Mouse (Mus musculus) CH12.LX (cell line): ENCODE measurements at regions not wholly inside any gene's neighbourhood (a gene's known extent, or its start where the extent isn't known, plus 50 kb on each side); places are given as distances from the start of the nearest gene placed in this dataset.

ENCODE experiments used
- DNase-seq: peaks from one replicate; pipeline ENCODE4 v3.0.0-alpha.2; 2013; ENCODE audit errors: extremely low read depth
- H3K27ac ChIP-seq: 2 replicates; pipeline ENCODE4 v1.5.1; 2012; ENCODE audit warnings: low read depth, mild to moderate bottlenecking, control low read depth, moderate library complexity; ENCODE audit not compliant: insufficient read depth
- H3K27me3 ChIP-seq: replicated peaks from 2 replicates; pipeline ENCODE3; 2012; ENCODE audit warnings: inconsistent platforms
- H3K36me3 ChIP-seq, 2 experiments: replicated peaks in 1 of 2; 2 replicates each; pipeline versions ENCODE3 to v1.6.1; 2012; ENCODE audit warnings: inconsistent platforms in 1 of 2, low read length in 1 of 2, mild to moderate bottlenecking in 1 of 2, mixed read lengths in 1 of 2, moderate library complexity in 1 of 2; ENCODE audit not compliant: control insufficient read depth in 1 of 2, insufficient read depth in 1 of 2
- H3K4me1 ChIP-seq, 2 experiments: 2 replicates each; pipeline ENCODE4 v1.6.1; 2012; ENCODE audit warnings: inconsistent platforms in 1 of 2, moderate library complexity in 1 of 2; ENCODE audit not compliant: insufficient read depth in 2 of 2, control insufficient read depth in 1 of 2
- H3K4me2 ChIP-seq: 2 replicates; pipeline ENCODE4 v1.6.1; 2012; ENCODE audit warnings: low read depth, mild to moderate bottlenecking, control low read depth; ENCODE audit not compliant: poor library complexity, insufficient read depth, severe bottlenecking
- H3K4me3 ChIP-seq, 3 experiments: fragments of 150-350 bp in 1 of 3; sonication (generic) in 1 of 3; replicated peaks in 1 of 3; 2 replicates each; pipeline versions ENCODE3 to v1.5.1; 2011 to 2012; ENCODE audit warnings: low read depth in 2 of 3, low read length in 2 of 3, mild to moderate bottlenecking in 2 of 3, moderate library complexity in 2 of 3, control low read depth in 1 of 3, improper control_type of control experiment in 1 of 3, inconsistent platforms in 1 of 3, mixed read lengths in 1 of 3; ENCODE audit not compliant: poor library complexity in 1 of 3
- H3K79me2 ChIP-seq: replicated peaks from 2 replicates; pipeline ENCODE4 v1.6.1; 2012; ENCODE audit warnings: mild to moderate bottlenecking, moderate library complexity; ENCODE audit not compliant: control insufficient read depth, poor library complexity, insufficient read depth, severe bottlenecking; ENCODE audit errors: extremely low read depth
- H3K9ac ChIP-seq: 2 replicates; pipeline ENCODE4 v1.6.1; 2012; ENCODE audit warnings: low read depth, mild to moderate bottlenecking, control low read depth, moderate library complexity; ENCODE audit not compliant: insufficient read depth
- H3K9me3 ChIP-seq: replicated peaks from 2 replicates; pipeline ENCODE3; 2012; ENCODE audit warnings: low read length, inconsistent platforms, mixed read lengths
- CHD2 ChIP-seq: IDR thresholded peaks from 2 replicates; pipeline ENCODE4 v1.6.1; 2011; ENCODE audit warnings: low read length, improper control_type of control experiment
- GABPA ChIP-seq: IDR thresholded peaks from 2 replicates; pipeline ENCODE4 v1.6.1; 2012; ENCODE audit warnings: low read depth, low read length, improper control_type of control experiment, inconsistent platforms; ENCODE audit not compliant: insufficient replicate concordance
- HCFC1 ChIP-seq: IDR thresholded peaks from 2 replicates; pipeline ENCODE4 v1.6.1; 2012; ENCODE audit warnings: low read depth, mild to moderate bottlenecking, inconsistent platforms, low read length, improper control_type of control experiment
- JUN ChIP-seq: IDR thresholded peaks from 2 replicates; pipeline ENCODE4 v1.6.1; 2011; ENCODE audit warnings: low read depth, mild to moderate bottlenecking, low read length, improper control_type of control experiment, moderate library complexity; ENCODE audit not compliant: insufficient read depth
- JUND ChIP-seq: conservative IDR thresholded peaks from 2 replicates; pipeline ENCODE4 v1.6.1; 2011; ENCODE audit warnings: low read depth, low read length, improper control_type of control experiment
- MAFK ChIP-seq: IDR thresholded peaks from 2 replicates; pipeline ENCODE4 v1.6.1; 2011; ENCODE audit warnings: low read length, improper control_type of control experiment; ENCODE audit not compliant: insufficient replicate concordance
- MAX ChIP-seq: IDR thresholded peaks from 2 replicates; pipeline ENCODE4 v1.6.1; 2011; ENCODE audit warnings: low read length, improper control_type of control experiment
- MAZ ChIP-seq: IDR thresholded peaks from 2 replicates; pipeline ENCODE4 v1.6.1; 2012; ENCODE audit warnings: low read depth, mild to moderate bottlenecking, inconsistent platforms, low read length, improper control_type of control experiment, moderate library complexity
- MXI1 ChIP-seq: IDR thresholded peaks from 2 replicates; pipeline ENCODE4 v1.6.1; 2011; ENCODE audit warnings: mild to moderate bottlenecking, low read depth, low read length, improper control_type of control experiment
- MYC ChIP-seq: IDR thresholded peaks from 2 replicates; pipeline ENCODE4 v1.6.1; 2011; ENCODE audit warnings: low read depth, mild to moderate bottlenecking, improper control_type of control experiment, low read length
- PAX5 ChIP-seq: IDR thresholded peaks from 2 replicates; pipeline ENCODE4 v1.6.1; 2012; ENCODE audit warnings: low read length, inconsistent platforms, mixed read lengths
- POLR2A ChIP-seq: IDR thresholded peaks from 2 replicates; pipeline ENCODE4 v1.6.1; 2011; ENCODE audit warnings: low read depth, mild to moderate bottlenecking, improper control_type of control experiment, low read length
- RCOR1 ChIP-seq: conservative IDR thresholded peaks from 2 replicates; pipeline ENCODE4 v1.6.1; 2012; ENCODE audit warnings: low read depth, mild to moderate bottlenecking, inconsistent platforms, low read length, improper control_type of control experiment
- SIN3A ChIP-seq: IDR thresholded peaks from 2 replicates; pipeline ENCODE4 v1.6.1; 2012; ENCODE audit warnings: low read length, improper control_type of control experiment, inconsistent platforms
- TBP ChIP-seq: conservative IDR thresholded peaks from 2 replicates; pipeline ENCODE4 v1.6.1; 2011; ENCODE audit warnings: low read depth, low read length, improper control_type of control experiment
- UBTF ChIP-seq: IDR thresholded peaks from 2 replicates; pipeline ENCODE4 v1.6.1; 2012; ENCODE audit warnings: low read depth, mild to moderate bottlenecking, inconsistent platforms, low read length, improper control_type of control experiment, moderate library complexity
- USF2 ChIP-seq: conservative IDR thresholded peaks from 2 replicates; pipeline ENCODE4 v1.6.1; 2011; ENCODE audit warnings: low read depth, low read length, improper control_type of control experiment
- ZMIZ1 ChIP-seq: IDR thresholded peaks from 2 replicates; pipeline ENCODE4 v1.6.1; 2012; ENCODE audit warnings: low read depth, mild to moderate bottlenecking, inconsistent platforms, low read length, improper control_type of control experiment
- ZNF384 ChIP-seq: IDR thresholded peaks from 2 replicates; pipeline ENCODE4 v1.6.1; 2012; ENCODE audit warnings: low read depth, low read length, improper control_type of control experiment, inconsistent platforms
- dilution Hi-C: fragments of 300-500 bp; cut with MboI; formaldehyde crosslinking; loops from 2 replicates; pipeline ENCODE4 v1.14.3; 2020; ENCODE audit warnings: low sequenced_read_pairs; ENCODE audit not compliant: extremely low pct_unique_long_range_greater_than_20kb, extremely low pct_ligation_motif_present
- in situ Hi-C: fragments of 300-500 bp; cut with MboI; formaldehyde crosslinking; loops from 3 replicates; pipeline ENCODE4 v1.14.3; 2019; ENCODE audit warnings: low sequenced_read_pairs, low pct_ligation_motif_present, low pct_unique_long_range_greater_than_20kb, mixed read lengths

DNA sequence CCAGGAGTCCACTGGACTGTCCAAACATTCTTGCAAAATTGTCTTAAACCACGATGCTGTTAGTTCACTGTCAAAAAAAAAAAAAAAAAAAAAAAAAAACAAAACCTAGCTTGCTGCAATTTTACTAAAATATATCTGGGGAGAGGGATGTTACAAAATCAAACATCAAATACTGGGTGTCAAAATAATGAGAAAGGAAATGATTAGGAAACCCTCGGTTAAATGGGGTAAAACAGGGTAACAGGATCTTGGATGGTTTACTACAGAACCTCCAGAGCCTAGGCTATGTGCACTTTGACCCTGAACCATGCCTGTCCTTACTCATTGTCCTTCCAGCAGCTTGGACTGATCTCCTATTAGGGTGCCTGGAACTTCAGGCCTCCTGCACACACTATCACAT is 52.8 kb upstream of the Gm11084 start:
- H3K27ac ChIP-seq: no peak overlapping the region
- no peak overlapping the region for H3K4me2 ChIP-seq
- no peaks in the 10 kb centered on the region for H3K27me3 ChIP-seq
- DNase-seq: no peak
- in situ Hi-C loops: no loop called here
- dilution Hi-C loops: no loop called here
- H3K79me2 ChIP-seq: no peaks in the 10 kb centered on the region
- no peak overlapping the region for H3K9ac ChIP-seq
- no peaks in the 10 kb centered on the region for H3K9me3 ChIP-seq
- peaks cover 4 to 36% of the 10 kb centered on the region in 2 experiments for H3K4me1 ChIP-seq
- TF ChIP-seq TBP: no peak
- TF ChIP-seq RCOR1: no peak
- TF ChIP-seq USF2: no peak
- no peak for TF ChIP-seq UBTF
- TF ChIP-seq ZMIZ1: no peak
- TF ChIP-seq ZNF384: peak; percentile 28; the same call in 1 of the 2 replicates
- TF ChIP-seq HCFC1: no peak
- TF ChIP-seq MYC: no peak
- H3K36me3 ChIP-seq: no peaks in the 10 kb centered on the region
- no peak overlapping the region for H3K4me3 ChIP-seq

DNA sequence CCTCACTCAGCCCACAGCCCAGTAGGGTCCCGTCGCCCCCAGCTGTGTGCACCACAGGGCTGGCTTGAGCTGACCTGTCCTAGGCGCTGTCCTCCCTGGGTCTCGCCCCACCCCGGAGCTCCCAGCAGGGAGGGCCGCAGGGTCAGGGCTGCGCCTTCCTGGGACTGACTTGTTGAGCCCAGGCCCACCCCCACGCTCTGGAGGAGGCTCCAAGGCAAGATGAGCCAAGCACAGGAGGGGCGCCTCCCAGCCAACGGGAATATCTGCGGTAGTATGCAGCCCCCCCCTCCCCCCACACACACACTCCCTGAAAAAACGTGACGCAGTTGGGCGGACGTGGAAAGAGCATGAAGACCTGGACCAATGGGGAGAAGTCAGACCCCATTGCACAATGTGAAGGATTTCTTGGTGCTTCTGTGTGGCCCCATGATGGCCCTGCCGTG is 51.8 kb upstream of the Gm11084 start:
- Histone ChIP-seq H3K36me3 (no peaks in the 10 kb centered on the region), H3K27ac (no peak overlapping the region), H3K4me3 (no peak overlapping the region), H3K4me1 (peaks cover 5 to 44% of the 10 kb centered on the region in 2 experiments), H3K4me2 (no peak overlapping the region), H3K9me3 (no peaks in the 10 kb centered on the region), H3K79me2 (no peaks in the 10 kb centered on the region), H3K9ac (no peak overlapping the region), H3K27me3 (no peaks in the 10 kb centered on the region)
- no peak for DNase-seq
- in situ Hi-C loops (no loop called here), dilution Hi-C loops (no loop called here)
- TF ChIP-seq MYC (no peak), ZNF384 (no peak), MXI1 (no peak), MAFK (no peak), ZMIZ1 (no peak), USF2 (no peak), JUND (no peak), CHD2 (no peak), MAZ (no peak), TBP (no peak), RCOR1 (no peak), GABPA (no peak), SIN3A (no peak), PAX5 (no peak), JUN (no peak), MAX (no peak), POLR2A (no peak)
